Mouse (Mus musculus) myocyte (in vitro differentiated cells): Measurements from ENCODE around the gene Zc3h15.

Experiments
- CEBPB ChIP-seq: IDR thresholded peaks from 2 replicates; pipeline ENCODE4 v1.6.1; 2011; ENCODE audit warnings: mild to moderate bottlenecking, moderate library complexity; ENCODE audit not compliant: poor library complexity, insufficient read depth, severe bottlenecking
- MAX ChIP-seq: IDR thresholded peaks from one replicate; pipeline ENCODE4 v1.6.1; 2011; ENCODE audit warnings: low read depth, mild to moderate bottlenecking, control low read depth
- MYOD1 ChIP-seq, 3 experiments: IDR thresholded peaks; one replicate each; pipeline ENCODE4 v1.6.1; 2011; ENCODE audit warnings: control low read depth in 2 of 3, low read depth in 2 of 3, mild to moderate bottlenecking in 2 of 3, moderate library complexity in 1 of 3; ENCODE audit not compliant: insufficient read length in 2 of 3, control insufficient read depth in 1 of 3
- MYOG ChIP-seq, 3 experiments: IDR thresholded peaks; one replicate each; pipeline ENCODE4 v1.6.1; 2011; ENCODE audit warnings: control low read depth in 2 of 3, low read depth in 2 of 3, mild to moderate bottlenecking in 2 of 3; ENCODE audit not compliant: insufficient read length in 2 of 3, control insufficient read depth in 1 of 3, insufficient read depth in 1 of 3
- POLR2A ChIP-seq: IDR thresholded peaks from one replicate; pipeline ENCODE4 v1.6.1; 2011; ENCODE audit warnings: low read depth, mild to moderate bottlenecking, control low read depth, moderate library complexity; ENCODE audit not compliant: insufficient read length
- SRF ChIP-seq: IDR thresholded peaks from one replicate; pipeline ENCODE4 v1.6.1; 2011; ENCODE audit warnings: low read depth; ENCODE audit not compliant: control insufficient read depth, insufficient read length
- TCF12 ChIP-seq: IDR thresholded peaks from one replicate; pipeline ENCODE4 v1.6.1; 2011; ENCODE audit warnings: mild to moderate bottlenecking, control low read depth; ENCODE audit not compliant: poor library complexity, insufficient read depth, severe bottlenecking

DNA sequence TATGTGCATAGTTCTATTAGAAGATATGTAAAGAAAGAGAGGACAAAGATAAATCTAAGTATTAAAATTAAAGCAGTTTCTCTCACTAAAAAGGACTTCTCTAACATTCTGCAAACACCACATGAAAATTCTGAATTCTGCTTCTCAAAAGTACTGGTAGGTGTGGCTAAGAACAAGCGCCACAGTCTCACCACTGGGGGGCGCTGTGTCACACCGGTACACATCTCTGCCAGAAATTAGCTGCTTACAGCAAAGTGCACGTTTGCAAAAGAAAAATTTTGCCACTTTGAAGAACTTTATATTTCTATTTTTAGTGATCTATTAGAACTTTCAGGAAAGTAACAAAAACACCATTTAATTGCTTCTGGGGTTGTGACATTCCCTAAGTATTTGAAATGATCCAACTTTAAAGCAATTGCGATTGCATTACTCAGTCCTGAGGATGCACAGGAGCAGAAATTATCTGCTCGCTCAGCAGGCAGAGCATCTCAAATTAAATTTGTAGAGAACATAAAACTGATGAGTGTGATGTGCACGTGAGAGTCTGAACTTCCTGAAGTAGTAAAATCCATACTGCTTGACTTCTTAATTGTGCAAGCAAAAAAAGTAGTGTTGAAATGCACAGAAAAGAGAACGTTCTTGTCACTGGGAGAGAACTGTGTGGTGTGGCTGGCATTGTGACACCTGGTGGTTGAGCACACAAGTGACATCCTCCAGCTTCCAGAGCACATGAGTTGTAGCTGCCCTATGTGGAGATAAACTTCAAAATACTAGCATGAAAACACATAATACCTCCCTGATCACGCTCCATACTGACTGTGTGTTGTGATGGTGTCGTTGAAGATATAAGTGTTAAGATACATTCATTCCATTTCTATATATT lies 18.8 kb upstream of the Zc3h15 start:
- TF ChIP-seq POLR2A = no peak
- no peak for TF ChIP-seq MYOG (IDR thresholded peaks at IDR 0.05; ENCODE audit: control insufficient read depth in 1 of 3, insufficient read depth in 1 of 3, insufficient read length in 2 of 3, low read depth in 2 of 3)
- no peak for TF ChIP-seq TCF12
- TF ChIP-seq CEBPB = no peak
- no peak for TF ChIP-seq MAX
- TF ChIP-seq SRF = no peak
- TF ChIP-seq MYOD1 (IDR thresholded peaks at IDR 0.05; ENCODE audit: control insufficient read depth in 1 of 3, insufficient read length in 2 of 3, low read depth in 2 of 3) = no peak
